Mouse (Mus musculus): ENCODE measurements at regions not wholly inside any gene's neighbourhood (a gene's known extent, or its start where the extent isn't known, plus 50 kb on each side); places are given as distances from the start of the nearest gene placed in this dataset.

DNA sequence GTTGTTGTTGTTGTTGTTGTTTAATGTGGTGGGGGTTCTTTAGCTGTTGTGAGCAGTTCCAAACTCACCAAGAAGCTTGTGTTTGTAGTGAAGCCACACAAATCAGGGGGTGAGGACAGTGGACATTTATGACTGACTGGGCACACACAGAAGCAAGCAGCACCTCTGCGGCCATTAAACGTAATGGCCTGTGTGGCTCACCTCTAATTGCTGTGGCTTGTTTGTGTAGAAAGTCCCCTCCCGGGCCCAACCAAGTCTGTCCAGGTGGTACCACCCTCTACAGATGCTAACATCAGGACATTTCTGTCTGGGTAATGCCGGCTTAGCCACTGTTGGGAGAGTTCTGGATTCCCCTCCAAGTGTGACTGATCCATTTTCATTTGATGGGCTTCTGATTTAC is 56.1 kb upstream of the Stx16 start:
- H3K36me3 ChIP-seq (ENCODE audit: control insufficient read depth, insufficient read depth, low read length) = no peaks in the 10 kb centered on the region
- no peaks in the 10 kb centered on the region for H3K27me3 ChIP-seq (ENCODE audit: control insufficient read depth, insufficient read depth, low read length)
- 83% methylated on average over 4 of the region's 4 CpGs for WGBS
- H3K4me2 ChIP-seq (replicated peaks; ENCODE audit: low read depth, low read length) = no peak overlapping the region
- no peak overlapping the region for H3K9ac ChIP-seq (replicated peaks; ENCODE audit: low read depth, low read length)
- ATAC-seq (ENCODE audit: insufficient number of reproducible peaks, insufficient read depth, low FRiP score, low read depth) = no peak
- H3K9me3 ChIP-seq (ENCODE audit: control insufficient read depth, low read depth, low read length) = no peaks in the 10 kb centered on the region
- H3K4me3 ChIP-seq (ENCODE audit: low read depth, low read length) = no peak overlapping the region
- peaks cover 11% of the 10 kb centered on the region; the same call in 1 of the 2 replicates for H3K4me1 ChIP-seq (ENCODE audit: control insufficient read depth, insufficient read depth, low read length)
- no peak overlapping the region for H3K27ac ChIP-seq (ENCODE audit: low read length)

DNA sequence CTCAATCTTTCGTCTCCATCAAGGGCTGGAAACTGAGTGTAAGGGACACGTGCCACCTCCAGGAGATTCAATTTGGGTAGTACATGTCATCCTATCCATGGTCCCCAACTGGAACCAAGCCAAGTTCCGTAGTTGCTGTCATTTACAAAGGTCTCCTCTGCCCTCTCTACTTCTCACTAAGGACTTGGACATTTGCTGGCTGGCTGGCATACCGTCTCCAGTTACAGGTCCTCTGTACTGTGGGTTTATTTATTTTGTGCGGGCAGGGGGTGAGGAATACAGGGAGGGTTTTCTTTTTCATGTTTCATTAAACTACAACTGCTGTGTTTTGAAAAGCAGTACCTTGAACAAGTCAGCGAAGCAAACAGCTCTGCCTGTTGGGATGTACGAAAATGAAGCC is 55.7 kb upstream of the Stx16 start:
- no peaks in the 10 kb centered on the region for H3K36me3 ChIP-seq (ENCODE audit: control insufficient read depth, insufficient read depth, low read length)
- H3K9ac ChIP-seq (replicated peaks; ENCODE audit: low read depth, low read length) = no peak overlapping the region
- H3K27me3 ChIP-seq (ENCODE audit: control insufficient read depth, insufficient read depth, low read length) = no peaks in the 10 kb centered on the region
- H3K4me2 ChIP-seq (replicated peaks; ENCODE audit: low read depth, low read length) = no peak overlapping the region
- H3K27ac ChIP-seq (ENCODE audit: low read length) = no peak overlapping the region; the same call in 1 of the 2 replicates
- ATAC-seq (ENCODE audit: insufficient number of reproducible peaks, insufficient read depth, low FRiP score, low read depth) = no peak
- 67% methylated on average over 7 of the region's 7 CpGs for WGBS
- peaks cover 11% of the 10 kb centered on the region; the same call in 1 of the 2 replicates for H3K4me1 ChIP-seq (ENCODE audit: control insufficient read depth, insufficient read depth, low read length)
- no peak overlapping the region for H3K4me3 ChIP-seq (ENCODE audit: low read depth, low read length)
- no peaks in the 10 kb centered on the region for H3K9me3 ChIP-seq (ENCODE audit: control insufficient read depth, low read depth, low read length)

DNA sequence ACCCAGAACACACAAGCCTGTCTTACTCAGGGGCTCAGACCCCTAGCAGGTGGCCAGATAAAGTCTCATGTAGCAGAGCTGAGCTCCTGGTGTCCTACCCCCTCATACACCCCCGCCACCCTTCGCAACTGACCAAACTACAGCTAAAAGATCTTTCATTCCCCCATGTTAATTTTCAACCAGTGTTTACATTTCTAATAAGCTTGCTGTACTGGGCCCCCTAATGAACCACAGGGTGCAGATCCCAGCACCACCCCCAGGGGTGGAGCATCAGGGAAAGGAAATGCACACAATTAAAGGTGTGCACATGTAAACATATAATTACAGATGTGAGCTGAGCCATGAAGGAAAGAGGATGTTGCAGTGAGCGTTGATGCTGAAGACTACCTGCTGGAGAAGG is 54.6 kb upstream of the Stx16 start:
- WGBS = 67% methylated on average over 3 of the region's 3 CpGs
- Histone ChIP-seq H3K27ac (ENCODE audit: low read length) (peak overlapping the region; percentile 48; the same call in 1 of the 2 replicates), H3K4me1 (ENCODE audit: control insufficient read depth, insufficient read depth, low read length) (peaks cover 14% of the 10 kb centered on the region; the same call in 1 of the 2 replicates), H3K27me3 (ENCODE audit: control insufficient read depth, insufficient read depth, low read length) (no peaks in the 10 kb centered on the region), H3K4me2 (replicated peaks; ENCODE audit: low read depth, low read length) (no peak overlapping the region), H3K4me3 (ENCODE audit: low read depth, low read length) (no peak overlapping the region), H3K9me3 (ENCODE audit: control insufficient read depth, low read depth, low read length) (no peaks in the 10 kb centered on the region), H3K9ac (replicated peaks; ENCODE audit: low read depth, low read length) (no peak overlapping the region), H3K36me3 (ENCODE audit: control insufficient read depth, insufficient read depth, low read length) (no peaks in the 10 kb centered on the region)
- ATAC-seq (ENCODE audit: insufficient number of reproducible peaks, insufficient read depth, low FRiP score, low read depth) = peak; percentile 57

- Histone ChIP-seq H3K27me3 (ENCODE audit: control insufficient read depth, insufficient read depth, low read length) (no peaks in the 10 kb centered on the region), H3K4me2 (replicated peaks; ENCODE audit: low read depth, low read length) (no peak overlapping the region), H3K9ac (replicated peaks; ENCODE audit: low read depth, low read length) (no peak overlapping the region), H3K4me1 (ENCODE audit: control insufficient read depth, insufficient read depth, low read length) (peaks cover 14% of the 10 kb centered on the region; the same call in 1 of the 2 replicates), H3K4me3 (ENCODE audit: low read depth, low read length) (no peak overlapping the region), H3K9me3 (ENCODE audit: control insufficient read depth, low read depth, low read length) (no peaks in the 10 kb centered on the region), H3K36me3 (ENCODE audit: control insufficient read depth, insufficient read depth, low read length) (no peaks in the 10 kb centered on the region), H3K27ac (ENCODE audit: low read length) (no peak overlapping the region)
- WGBS = 89% methylated on average over 4 of the region's 4 CpGs
- ATAC-seq (ENCODE audit: insufficient number of reproducible peaks, insufficient read depth, low FRiP score, low read depth) = no peak
Measured at GRCm38 (mm10) chr2:174022292-174022691, 53.8 kb upstream of the Stx16 start.

DNA sequence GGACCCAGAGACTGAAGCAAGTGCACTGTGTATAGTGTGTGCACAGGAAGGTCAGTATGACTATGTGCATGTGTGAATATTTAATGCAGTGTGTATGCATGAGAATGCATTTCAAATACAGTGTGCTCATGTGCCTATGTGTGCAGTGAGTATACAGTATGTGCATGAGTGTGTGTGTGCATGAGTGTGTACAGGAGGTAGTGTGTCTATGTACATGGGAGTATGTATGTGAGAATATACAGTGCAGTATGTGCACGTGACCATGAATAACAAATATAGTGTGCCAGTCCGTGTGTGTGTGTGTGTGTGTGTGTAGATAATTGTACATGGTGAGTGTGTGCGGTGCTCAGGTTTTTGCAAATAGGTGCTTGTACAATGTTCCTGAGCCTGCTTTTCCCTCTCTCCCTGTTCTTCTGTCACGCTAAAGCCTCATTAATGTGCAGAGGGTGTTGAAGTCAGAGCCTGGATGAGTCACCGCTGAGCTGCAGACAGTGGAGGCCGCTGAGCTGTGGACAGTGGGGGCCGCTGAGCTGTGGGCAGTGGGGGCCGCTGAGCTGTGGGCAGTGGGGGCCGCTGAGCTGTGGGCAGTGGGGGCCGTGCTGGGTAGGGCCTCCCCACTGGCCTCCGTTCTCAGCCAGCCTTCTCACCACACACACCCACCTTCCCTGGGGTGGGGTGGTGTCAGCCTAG is 50.8 kb upstream of the Stx16 start:
- H3K4me3 ChIP-seq (ENCODE audit: low read depth, low read length) = no peak overlapping the region
- 63% methylated on average over 11 of the region's 11 CpGs for WGBS
- no peak overlapping the region for H3K4me2 ChIP-seq (replicated peaks; ENCODE audit: low read depth, low read length)
- H3K27me3 ChIP-seq (ENCODE audit: control insufficient read depth, insufficient read depth, low read length) = no peaks in the 10 kb centered on the region
- no peak overlapping the region for H3K9ac ChIP-seq (replicated peaks; ENCODE audit: low read depth, low read length)
- H3K27ac ChIP-seq (ENCODE audit: low read length) = no peak overlapping the region
- H3K9me3 ChIP-seq (ENCODE audit: control insufficient read depth, low read depth, low read length) = no peaks in the 10 kb centered on the region
- H3K4me1 ChIP-seq (ENCODE audit: control insufficient read depth, insufficient read depth, low read length) = peaks cover 14% of the 10 kb centered on the region; the same call in 1 of the 2 replicates
- no peaks in the 10 kb centered on the region for H3K36me3 ChIP-seq (ENCODE audit: control insufficient read depth, insufficient read depth, low read length)
- ATAC-seq (ENCODE audit: insufficient number of reproducible peaks, insufficient read depth, low FRiP score, low read depth) = peak; percentile 50

All from stomach, embryonic 14.5 days (tissue).